Mouse (Mus musculus): ENCODE results near the gene Tceanc2. TPM values are rescaled to one million over a fixed set of nuclear protein-coding genes. Genes with fewer than 3 reads are reported as not detected.

The Tceanc2 gene
- polyA plus RNA-seq, 1 experiment from 2014 or later: 16.4 TPM

GRCm38 (mm10) chr4:107203001-107203400, 24.1 kb upstream of the Tceanc2 start:
- no peak overlapping the region for H3K9ac ChIP-seq
- H3K36me3 ChIP-seq: peaks cover 40% of the 10 kb centered on the region
- no peak for ATAC-seq (ENCODE audit: insufficient read depth, low FRiP score, low read depth)
- H3K4me3 ChIP-seq (replicated peaks): no peak overlapping the region
- H3K27ac ChIP-seq: no peak overlapping the region
- H3K27me3 ChIP-seq (replicated peaks): no peaks in the 10 kb centered on the region
- H3K9me3 ChIP-seq: no peaks in the 10 kb centered on the region
- 80% methylated on average over 7 of the region's 7 CpGs for WGBS
- H3K4me1 ChIP-seq: no peaks in the 10 kb centered on the region
- H3K4me2 ChIP-seq: no peak overlapping the region

DNA sequence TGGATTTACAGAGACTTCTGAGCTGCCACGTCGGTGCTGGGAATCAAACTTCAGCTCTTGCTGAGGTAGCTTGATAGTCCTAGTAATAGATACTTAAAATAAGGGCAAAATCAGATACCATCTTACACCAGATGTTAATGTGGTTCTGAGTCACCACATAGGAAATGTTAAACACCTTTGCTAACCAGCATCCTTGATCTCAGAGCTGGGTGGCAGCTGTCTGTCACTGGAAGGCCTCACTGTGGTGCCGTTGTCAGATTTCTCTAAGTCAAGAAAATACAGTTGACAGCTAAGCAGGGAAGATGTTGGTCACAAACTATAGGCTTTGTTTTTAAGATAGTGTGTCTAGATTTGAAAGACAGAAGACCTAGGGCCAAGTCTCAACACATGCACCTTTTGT, 22.9 kb upstream of the Tceanc2 start:
- H3K36me3 ChIP-seq: peaks cover 46% of the 10 kb centered on the region

DNA sequence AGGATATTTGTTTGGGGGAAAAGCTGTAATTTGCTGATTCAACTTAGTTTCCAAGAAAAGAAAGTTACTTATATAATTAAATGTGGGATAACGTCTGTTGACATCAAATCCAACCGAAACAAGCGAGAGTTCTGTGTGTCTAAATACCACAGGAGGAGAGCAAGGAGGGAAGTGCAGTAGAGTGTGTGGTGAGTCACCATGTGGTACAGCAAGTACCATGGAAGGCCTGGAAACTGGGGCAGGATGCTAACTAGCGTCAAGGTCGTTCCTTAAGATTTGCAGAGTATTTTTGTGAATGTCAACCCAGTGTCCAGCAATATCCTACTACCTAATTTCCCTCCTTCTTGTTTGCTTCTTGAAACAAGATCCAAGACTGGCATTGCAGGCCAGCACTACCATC, 19.2 kb upstream of the Tceanc2 start:
- Histone ChIP-seq H3K4me1 (no peaks in the 10 kb centered on the region), H3K36me3 (peaks cover 47% of the 10 kb centered on the region), H3K4me2 (no peak overlapping the region), H3K27ac (no peak overlapping the region), H3K27me3 (replicated peaks) (no peaks in the 10 kb centered on the region), H3K9me3 (no peaks in the 10 kb centered on the region), H3K4me3 (replicated peaks) (no peak overlapping the region), H3K9ac (no peak overlapping the region)
- ATAC-seq (ENCODE audit: insufficient read depth, low FRiP score, low read depth): no peak
- 96% methylated on average over 5 of the region's 5 CpGs for WGBS

More for the DNA sequence above, 22.9 kb upstream of the Tceanc2 start:
- no peaks in the 10 kb centered on the region for H3K9me3 ChIP-seq
- no peak for ATAC-seq (ENCODE audit: insufficient read depth, low FRiP score, low read depth)
- H3K9ac ChIP-seq: no peak overlapping the region
- no peak overlapping the region for H3K4me2 ChIP-seq
- WGBS: 95% methylated on average over 3 of the region's 3 CpGs
- H3K27ac ChIP-seq: no peak overlapping the region
- no peaks in the 10 kb centered on the region for H3K4me1 ChIP-seq
- H3K4me3 ChIP-seq (replicated peaks): no peak overlapping the region
- no peaks in the 10 kb centered on the region for H3K27me3 ChIP-seq (replicated peaks)

DNA sequence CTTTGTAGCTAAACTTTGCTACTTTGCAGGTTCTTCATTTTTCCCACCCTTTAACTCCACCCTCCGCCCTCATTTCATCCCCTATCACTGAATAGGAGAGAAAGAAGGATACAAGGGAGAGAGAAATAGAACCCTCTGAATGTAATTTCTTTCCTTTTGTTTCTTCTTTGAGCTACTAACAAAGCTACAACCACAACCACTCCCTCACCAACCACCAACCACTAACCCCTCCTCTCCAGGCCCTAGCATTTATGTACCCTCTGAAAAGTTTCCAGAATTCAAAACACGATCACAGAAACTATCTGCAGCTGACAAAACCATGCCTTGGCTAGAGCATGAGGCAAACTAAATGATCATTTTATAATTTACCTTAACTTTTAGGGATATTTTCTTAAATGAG, 17.5 kb upstream of the Tceanc2 start:
- Histone ChIP-seq H3K36me3 (peaks cover 39% of the 10 kb centered on the region), H3K9me3 (no peaks in the 10 kb centered on the region), H3K4me2 (no peak overlapping the region), H3K27me3 (replicated peaks) (no peaks in the 10 kb centered on the region), H3K4me1 (no peaks in the 10 kb centered on the region), H3K4me3 (replicated peaks) (no peak overlapping the region), H3K27ac (no peak overlapping the region), H3K9ac (no peak overlapping the region)
- WGBS: 91% methylated on average over 2 of the region's 2 CpGs
- no peak for ATAC-seq (ENCODE audit: insufficient read depth, low FRiP score, low read depth)

- Histone ChIP-seq H3K27me3 (replicated peaks) (no peaks in the 10 kb centered on the region), H3K9me3 (no peaks in the 10 kb centered on the region), H3K27ac (no peak overlapping the region), H3K4me1 (no peaks in the 10 kb centered on the region), H3K4me2 (no peak overlapping the region), H3K4me3 (replicated peaks) (no peak overlapping the region), H3K36me3 (peaks cover 40% of the 10 kb centered on the region), H3K9ac (no peak overlapping the region)
- no peak for ATAC-seq (ENCODE audit: insufficient read depth, low FRiP score, low read depth)
- WGBS: 93% methylated on average over 3 of the region's 3 CpGs
Observed at GRCm38 (mm10) chr4:107193841-107194240, 14.9 kb upstream of the Tceanc2 start.

- H3K27ac ChIP-seq: no peak overlapping the region
- H3K4me1 ChIP-seq: 0 out of 2 replicates have a peak, but pooled peaks cover 2% of the 10 kb centered on the region
- H3K27me3 ChIP-seq (replicated peaks): no peaks in the 10 kb centered on the region
- 74% methylated on average over 3 of the region's 3 CpGs for WGBS
- no peak overlapping the region for H3K9ac ChIP-seq
- no peaks in the 10 kb centered on the region for H3K9me3 ChIP-seq
- H3K4me3 ChIP-seq (replicated peaks): no peak overlapping the region
- peaks cover 17% of the 10 kb centered on the region; the same call in 1 of the 2 replicates for H3K36me3 ChIP-seq
- ATAC-seq (ENCODE audit: insufficient read depth, low FRiP score, low read depth): no peak
- no peak overlapping the region for H3K4me2 ChIP-seq
Observed at GRCm38 (mm10) chr4:107185703-107186102, 6.8 kb upstream of the Tceanc2 start.

DNA sequence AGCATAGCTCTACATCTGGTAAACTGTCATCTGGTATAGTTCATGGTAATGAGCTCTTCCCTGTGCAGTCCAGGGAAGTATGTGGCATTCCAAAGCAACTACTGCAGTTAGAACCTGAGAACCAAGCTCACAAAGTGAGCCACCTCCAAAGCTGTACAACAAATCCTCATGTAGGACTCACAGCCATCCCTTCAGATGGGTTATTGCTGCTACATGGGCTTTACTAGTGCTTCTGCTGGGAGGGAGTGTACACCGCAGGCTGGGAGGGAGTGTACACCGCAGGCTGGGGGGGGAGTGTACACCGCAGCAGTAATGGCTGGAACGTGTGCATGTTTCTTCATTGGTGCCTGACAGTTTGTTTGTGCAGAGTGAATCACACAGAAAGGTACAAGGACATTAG, 4.3 kb upstream of the Tceanc2 start:
- Histone ChIP-seq H3K4me3 (replicated peaks) (no peak overlapping the region), H3K4me2 (no peak overlapping the region), H3K27ac (no peak overlapping the region), H3K9me3 (no peaks in the 10 kb centered on the region), H3K36me3 (0 out of 2 replicates have a peak, but pooled peaks cover 6% of the 10 kb centered on the region), H3K9ac (no peak overlapping the region), H3K27me3 (replicated peaks) (no peaks in the 10 kb centered on the region), H3K4me1 (peaks cover 7% of the 10 kb centered on the region; the same call in 1 of the 2 replicates)
- 73% methylated on average over 4 of the region's 4 CpGs for WGBS
- ATAC-seq (ENCODE audit: insufficient read depth, low FRiP score, low read depth): no peak

DNA sequence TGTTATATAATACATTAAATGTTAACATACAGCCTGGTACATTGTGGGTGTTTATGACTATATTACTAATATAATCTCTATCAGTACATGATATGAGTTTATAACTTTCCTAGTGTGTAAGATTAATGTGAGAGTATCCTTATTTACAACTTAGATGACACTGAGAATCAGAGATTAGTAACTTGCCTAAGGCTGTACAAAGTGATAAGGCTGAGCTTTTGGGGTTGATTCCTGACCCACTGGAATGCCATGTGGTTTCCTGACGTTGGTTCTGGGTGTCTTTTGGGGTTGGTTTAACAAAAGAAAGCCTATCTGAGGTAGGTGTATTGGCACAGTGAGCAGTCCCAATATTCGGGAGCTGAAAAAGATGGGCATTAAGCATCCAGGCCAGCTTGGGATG, 3.9 kb upstream of the Tceanc2 start:
- Histone ChIP-seq H3K4me3 (replicated peaks) (no peak overlapping the region), H3K27me3 (replicated peaks) (no peaks in the 10 kb centered on the region), H3K4me2 (no peak overlapping the region), H3K9me3 (no peaks in the 10 kb centered on the region), H3K4me1 (peaks cover 7% of the 10 kb centered on the region; the same call in 1 of the 2 replicates), H3K27ac (no peak overlapping the region), H3K9ac (no peak overlapping the region), H3K36me3 (0 out of 2 replicates have a peak, but pooled peaks cover 4% of the 10 kb centered on the region)
- 64% methylated on average over 2 of the region's 2 CpGs for WGBS
- ATAC-seq (ENCODE audit: insufficient read depth, low FRiP score, low read depth): no peak

GRCm38 (mm10) chr4:107181866-107182265, 3.0 kb upstream of the Tceanc2 start:
- no peak overlapping the region for H3K4me3 ChIP-seq (replicated peaks)
- 0 out of 2 replicates have a peak, but pooled peaks cover 4% of the 10 kb centered on the region for H3K36me3 ChIP-seq
- no peak overlapping the region for H3K27ac ChIP-seq
- H3K9ac ChIP-seq: no peak overlapping the region
- WGBS: 73% methylated on average over 6 of the region's 6 CpGs
- no peaks in the 10 kb centered on the region for H3K27me3 ChIP-seq (replicated peaks)
- H3K4me1 ChIP-seq: peaks cover 10% of the 10 kb centered on the region; the same call in 1 of the 2 replicates
- ATAC-seq (ENCODE audit: insufficient read depth, low FRiP score, low read depth): no peak
- H3K4me2 ChIP-seq: no peak overlapping the region
- no peaks in the 10 kb centered on the region for H3K9me3 ChIP-seq

- H3K36me3 ChIP-seq: no peaks in the 10 kb centered on the region
- H3K9ac ChIP-seq: no peak overlapping the region
- H3K27me3 ChIP-seq (replicated peaks): no peaks in the 10 kb centered on the region
- no peak for ATAC-seq (ENCODE audit: insufficient read depth, low FRiP score, low read depth)
- H3K4me3 ChIP-seq (replicated peaks): no peak overlapping the region
- H3K27ac ChIP-seq: no peak overlapping the region
- H3K4me1 ChIP-seq: peaks cover 10% of the 10 kb centered on the region; the same call in 1 of the 2 replicates
- H3K4me2 ChIP-seq: no peak overlapping the region
- H3K9me3 ChIP-seq: no peaks in the 10 kb centered on the region
Observed at GRCm38 (mm10) chr4:107180746-107181145, 1.8 kb upstream of the Tceanc2 start.

DNA sequence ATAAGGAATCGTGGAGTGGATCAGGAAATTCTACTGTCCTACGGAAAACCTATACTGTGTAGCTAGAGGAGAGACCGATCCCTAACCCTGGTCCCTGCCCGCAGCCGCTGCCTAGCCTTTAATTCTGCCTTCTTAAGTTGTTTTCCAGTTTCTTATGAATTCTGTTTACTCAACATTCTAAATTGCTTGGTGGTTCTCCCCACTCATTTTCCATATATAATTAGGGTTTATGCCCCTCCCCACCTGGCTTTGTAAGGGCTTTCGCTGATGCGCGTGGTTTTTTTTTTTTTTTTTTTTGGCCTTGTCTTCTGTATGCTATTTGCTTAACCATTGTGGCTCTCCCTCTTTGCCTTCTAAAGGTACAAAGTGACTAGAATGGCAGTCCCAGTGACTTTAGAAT, 645 bp upstream of the Tceanc2 start:
- ATAC-seq (ENCODE audit: insufficient read depth, low FRiP score, low read depth): no peak
- Histone ChIP-seq H3K27ac (peak overlapping the region; percentile 99), H3K4me1 (peaks cover 10% of the 10 kb centered on the region; the same call in 1 of the 2 replicates), H3K4me2 (peak overlapping the region; percentile 65), H3K27me3 (replicated peaks) (no peaks in the 10 kb centered on the region), H3K4me3 (replicated peaks) (peak overlapping the region; percentile 75), H3K9ac (peak overlapping the region; percentile 73; the same call in 1 of the 2 replicates), H3K36me3 (no peaks in the 10 kb centered on the region; the same call in 1 of the 2 replicates), H3K9me3 (no peaks in the 10 kb centered on the region)
- WGBS: under 1% methylated on average over 8 of the region's 8 CpGs

- 1% methylated on average over 48 of the region's 49 CpGs for WGBS
- H3K27me3 ChIP-seq (replicated peaks): no peaks in the 10 kb centered on the region
- H3K9ac ChIP-seq: peak within 1 kb of the TSS; percentile 73
- H3K27ac ChIP-seq: peak within 1 kb of the TSS; percentile 99
- peaks cover 10% of the 10 kb centered on the region; the same call in 1 of the 2 replicates for H3K4me1 ChIP-seq
- H3K4me3 ChIP-seq (replicated peaks): peak within 1 kb of the TSS; percentile 75
- peaks cover 3% of the 10 kb centered on the region; the same call in 1 of the 2 replicates for H3K36me3 ChIP-seq
- peak; percentile 94 for ATAC-seq (ENCODE audit: insufficient read depth, low FRiP score, low read depth)
- peak within 1 kb of the TSS; percentile 65 for H3K4me2 ChIP-seq
- H3K9me3 ChIP-seq: no peaks in the 10 kb centered on the region
Observed at GRCm38 (mm10) chr4:107178182-107178829, 610 bp downstream of the Tceanc2 start, which contains the start of gene Tmem59. Gene Tmem59, plus strand, starts transcription at chr4:107178399.

Measured in stomach, embryonic 15.5 days (tissue).